Mouse (Mus musculus): ENCODE results near the gene Sel1l3. TPM values are rescaled to one million over a fixed set of nuclear protein-coding genes. Genes with fewer than 3 reads are reported as not detected.

Sel1l3 gene
- polyA plus RNA-seq, 1 experiment from 2014 or later = 0.12 TPM

- H3K4me1 ChIP-seq (replicated peaks) = no peaks in the 10 kb centered on the region
- no peak overlapping the region for H3K27ac ChIP-seq (replicated peaks)
- no peak overlapping the region for H3K4me3 ChIP-seq (replicated peaks)
- ATAC-seq (ENCODE audit: insufficient read depth) = no peak
- H3K27me3 ChIP-seq = no peaks in the 10 kb centered on the region
- no peak overlapping the region for H3K4me2 ChIP-seq
- WGBS (ENCODE audit: insufficient replicate concordance) = 37% methylated on average over 2 of the region's 2 CpGs
- H3K9me3 ChIP-seq (replicated peaks) = no peaks in the 10 kb centered on the region
- no peak overlapping the region for H3K9ac ChIP-seq
- H3K36me3 ChIP-seq (replicated peaks) = no peaks in the 10 kb centered on the region
Observed at GRCm38 (mm10) chr5:53154501-53154900, 59.2 kb downstream of the Sel1l3 start.

DNA sequence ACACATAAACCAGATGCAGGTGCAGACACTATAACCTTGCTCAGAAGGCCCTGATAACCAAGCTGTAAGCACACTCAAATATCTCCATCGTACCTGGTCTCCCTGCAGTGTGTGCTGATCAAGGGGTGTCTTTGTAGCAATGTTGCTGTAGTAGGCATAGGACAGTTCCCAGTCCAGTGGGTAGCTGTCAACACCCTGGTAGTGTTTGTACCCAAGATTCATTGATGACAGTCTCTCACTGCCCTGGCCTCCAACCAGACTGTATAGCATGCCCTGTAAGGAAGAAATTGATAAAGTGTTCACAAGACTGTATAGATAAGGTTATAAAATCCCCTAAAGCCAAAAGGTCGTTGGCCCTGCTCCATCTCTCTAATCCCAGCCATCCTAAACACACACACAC is 59.6 kb downstream of the Sel1l3 start:
- no peaks in the 10 kb centered on the region for H3K4me1 ChIP-seq (replicated peaks)
- H3K36me3 ChIP-seq (replicated peaks) = no peaks in the 10 kb centered on the region
- H3K9me3 ChIP-seq (replicated peaks) = no peaks in the 10 kb centered on the region
- no peak for ATAC-seq (ENCODE audit: insufficient read depth)
- no peaks in the 10 kb centered on the region for H3K27me3 ChIP-seq
- H3K4me3 ChIP-seq (replicated peaks) = no peak overlapping the region
- no peak overlapping the region for H3K9ac ChIP-seq
- 28% methylated on average over 2 of the region's 2 CpGs for WGBS (ENCODE audit: insufficient replicate concordance)
- no peak overlapping the region for H3K4me2 ChIP-seq
- no peak overlapping the region for H3K27ac ChIP-seq (replicated peaks)

GRCm38 (mm10) chr5:53153144-53153543 is 60.6 kb downstream of the Sel1l3 start:
- no peak for ATAC-seq (ENCODE audit: insufficient read depth)
- WGBS (ENCODE audit: insufficient replicate concordance) = 43% methylated on average over 5 of the region's 5 CpGs
- no peak overlapping the region for H3K9ac ChIP-seq

DNA sequence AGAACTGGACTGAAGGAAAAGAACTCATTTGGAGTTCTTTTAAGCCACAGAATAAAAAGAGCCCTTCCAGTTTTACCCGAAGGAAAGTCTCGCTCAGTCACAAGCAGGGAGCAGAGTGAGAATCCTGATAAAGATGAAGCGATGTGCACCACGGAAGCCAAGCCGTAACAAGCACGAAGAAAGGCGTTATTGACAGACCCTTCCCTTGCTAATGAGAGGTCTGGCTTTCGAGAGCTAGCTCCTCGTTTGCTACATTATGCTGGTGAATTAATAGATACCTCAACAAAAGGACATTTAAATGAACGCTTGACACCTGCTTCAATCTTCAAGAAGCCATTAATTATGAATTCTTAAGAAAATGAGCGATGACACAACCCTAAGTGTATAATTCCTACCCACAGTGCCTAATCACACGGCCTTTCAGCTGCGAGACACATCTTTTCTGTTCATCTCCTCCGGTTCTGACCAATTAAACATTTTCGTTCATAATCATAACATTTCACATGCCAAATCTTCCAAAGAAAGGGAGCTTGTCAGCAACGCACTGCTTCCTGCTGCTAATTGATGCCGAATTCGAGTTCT is 62.3 kb downstream of the Sel1l3 start:
- Histone ChIP-seq H3K4me2 (no peak overlapping the region), H3K4me3 (replicated peaks) (no peak overlapping the region), H3K9ac (no peak overlapping the region), H3K36me3 (replicated peaks) (no peaks in the 10 kb centered on the region), H3K4me1 (replicated peaks) (no peaks in the 10 kb centered on the region), H3K27ac (replicated peaks) (no peak overlapping the region), H3K27me3 (no peaks in the 10 kb centered on the region), H3K9me3 (replicated peaks) (no peaks in the 10 kb centered on the region)
- no peak for ATAC-seq (ENCODE audit: insufficient read depth)
- 67% methylated on average over 18 of the region's 18 CpGs for WGBS (ENCODE audit: insufficient replicate concordance)

More at GRCm38 (mm10) chr5:53153144-53153543, 60.6 kb downstream of the Sel1l3 start:
- H3K4me3 ChIP-seq (replicated peaks) = no peak overlapping the region
- no peak overlapping the region for H3K27ac ChIP-seq (replicated peaks)
- no peaks in the 10 kb centered on the region for H3K36me3 ChIP-seq (replicated peaks)
- H3K9me3 ChIP-seq (replicated peaks) = no peaks in the 10 kb centered on the region
- H3K27me3 ChIP-seq = no peaks in the 10 kb centered on the region
- H3K4me1 ChIP-seq (replicated peaks) = no peaks in the 10 kb centered on the region
- no peak overlapping the region for H3K4me2 ChIP-seq

- Histone ChIP-seq H3K36me3 (replicated peaks) (no peaks in the 10 kb centered on the region), H3K4me2 (no peak overlapping the region), H3K27me3 (no peaks in the 10 kb centered on the region), H3K9me3 (replicated peaks) (no peaks in the 10 kb centered on the region), H3K27ac (replicated peaks) (no peak overlapping the region), H3K4me1 (replicated peaks) (no peaks in the 10 kb centered on the region), H3K9ac (no peak overlapping the region), H3K4me3 (replicated peaks) (no peak overlapping the region)
- no peak for ATAC-seq (ENCODE audit: insufficient read depth)
- WGBS (ENCODE audit: insufficient replicate concordance) = 70% methylated on average over 7 of the region's 7 CpGs
Observed at GRCm38 (mm10) chr5:53148960-53149685, 64.6 kb downstream of the Sel1l3 start.

DNA sequence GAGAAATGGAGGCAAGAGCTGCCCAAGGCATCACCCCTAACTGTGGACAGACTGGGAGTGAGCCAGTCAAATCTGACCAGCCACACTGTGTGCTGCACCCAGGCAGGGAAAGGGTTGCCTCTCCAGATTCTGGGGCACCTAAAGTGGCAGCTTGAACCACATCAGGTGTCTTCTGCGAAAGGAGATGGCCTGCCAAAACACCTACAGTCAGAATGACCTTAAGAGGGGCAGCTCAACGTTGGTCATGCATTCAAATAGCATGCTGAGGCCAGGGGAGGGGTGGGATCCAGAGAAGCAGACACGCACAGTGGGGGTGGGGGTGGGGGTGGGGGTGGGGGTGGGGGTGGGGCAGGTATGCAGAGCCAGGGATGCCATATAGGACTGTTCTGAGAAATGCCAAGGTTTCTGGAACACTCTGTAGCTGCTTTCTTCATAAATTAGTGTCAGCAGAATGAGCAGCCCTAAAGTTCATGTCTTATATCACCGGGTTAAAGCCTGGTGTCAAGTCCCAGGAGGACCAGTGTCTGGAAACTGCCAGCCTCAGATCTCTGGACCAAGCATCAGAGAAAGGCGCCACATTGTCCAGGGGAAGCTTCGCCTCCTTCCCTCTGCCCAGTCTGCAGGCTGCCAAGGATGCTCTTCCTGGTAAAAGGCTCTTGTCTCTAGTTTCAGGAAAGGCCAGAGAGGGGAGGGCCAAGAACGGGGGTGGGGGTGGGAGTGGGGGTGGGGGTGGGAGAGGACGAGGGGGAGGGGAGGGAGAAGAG is 65.4 kb downstream of the Sel1l3 start:
- Histone ChIP-seq H3K4me1 (replicated peaks) (no peaks in the 10 kb centered on the region), H3K4me3 (replicated peaks) (no peak overlapping the region)

GRCm38 (mm10) chr5:53147418-53147817 is 66.3 kb downstream of the Sel1l3 start:
- no peak overlapping the region for H3K9ac ChIP-seq
- WGBS (ENCODE audit: insufficient replicate concordance) = 59% methylated on average over 4 of the region's 4 CpGs
- no peak for ATAC-seq (ENCODE audit: insufficient read depth)

More for the DNA sequence above, 65.4 kb downstream of the Sel1l3 start:
- H3K27me3 ChIP-seq = no peaks in the 10 kb centered on the region
- ATAC-seq (ENCODE audit: insufficient read depth) = no peak
- no peak overlapping the region for H3K27ac ChIP-seq (replicated peaks)
- no peak overlapping the region for H3K9ac ChIP-seq
- no peaks in the 10 kb centered on the region for H3K9me3 ChIP-seq (replicated peaks)
- H3K4me2 ChIP-seq = no peak overlapping the region
- H3K36me3 ChIP-seq (replicated peaks) = no peaks in the 10 kb centered on the region
- 34% methylated on average over 8 of the region's 8 CpGs for WGBS (ENCODE audit: insufficient replicate concordance)

GRCm38 (mm10) chr5:53146684-53147061 is 67.1 kb downstream of the Sel1l3 start:
- Histone ChIP-seq H3K27me3 (no peaks in the 10 kb centered on the region), H3K9ac (no peak overlapping the region), H3K36me3 (replicated peaks) (no peaks in the 10 kb centered on the region), H3K27ac (replicated peaks) (no peak overlapping the region), H3K4me2 (no peak overlapping the region), H3K9me3 (replicated peaks) (no peaks in the 10 kb centered on the region), H3K4me3 (replicated peaks) (no peak overlapping the region), H3K4me1 (replicated peaks) (no peaks in the 10 kb centered on the region)
- ATAC-seq (ENCODE audit: insufficient read depth) = no peak
- 49% methylated on average over 4 of the region's 4 CpGs for WGBS (ENCODE audit: insufficient replicate concordance)

More at GRCm38 (mm10) chr5:53147418-53147817, 66.3 kb downstream of the Sel1l3 start:
- Histone ChIP-seq H3K9me3 (replicated peaks) (no peaks in the 10 kb centered on the region), H3K4me2 (no peak overlapping the region), H3K36me3 (replicated peaks) (no peaks in the 10 kb centered on the region), H3K4me1 (replicated peaks) (no peaks in the 10 kb centered on the region), H3K4me3 (replicated peaks) (no peak overlapping the region), H3K27ac (replicated peaks) (no peak overlapping the region), H3K27me3 (no peaks in the 10 kb centered on the region)

- no peaks in the 10 kb centered on the region for H3K9me3 ChIP-seq (replicated peaks)
- H3K27me3 ChIP-seq = no peaks in the 10 kb centered on the region
- H3K27ac ChIP-seq (replicated peaks) = no peak overlapping the region
- H3K9ac ChIP-seq = no peak overlapping the region
- no peak overlapping the region for H3K4me2 ChIP-seq
- ATAC-seq (ENCODE audit: insufficient read depth) = no peak
- H3K4me3 ChIP-seq (replicated peaks) = no peak overlapping the region
- H3K4me1 ChIP-seq (replicated peaks) = no peaks in the 10 kb centered on the region
- 57% methylated on average over 10 of the region's 10 CpGs for WGBS (ENCODE audit: insufficient replicate concordance)
- H3K36me3 ChIP-seq (replicated peaks) = no peaks in the 10 kb centered on the region
Observed at GRCm38 (mm10) chr5:53146049-53146683, 67.6 kb downstream of the Sel1l3 start.

- Histone ChIP-seq H3K27me3 (no peaks in the 10 kb centered on the region), H3K4me3 (replicated peaks) (no peak overlapping the region), H3K4me2 (no peak overlapping the region), H3K9ac (no peak overlapping the region), H3K4me1 (replicated peaks) (no peaks in the 10 kb centered on the region), H3K27ac (replicated peaks) (no peak overlapping the region), H3K36me3 (replicated peaks) (no peaks in the 10 kb centered on the region), H3K9me3 (replicated peaks) (no peaks in the 10 kb centered on the region)
- 66% methylated on average over 5 of the region's 5 CpGs for WGBS (ENCODE audit: insufficient replicate concordance)
- no peak for ATAC-seq (ENCODE audit: insufficient read depth)
Observed at GRCm38 (mm10) chr5:53142587-53142986, 71.1 kb downstream of the Sel1l3 start.
